Mouse (Mus musculus) left cerebral cortex, postnatal 25 days (tissue): ENCODE data around the gene Rpp25l. TPM values are rescaled to one million over a fixed set of nuclear protein-coding genes. Genes with fewer than 3 reads are reported as not detected.
A peak's percentile ranks its signal among the peaks of the same experiment; 100 is the strongest.
"Not testable (repeated sequence)": the region's sequence is repeated elsewhere in the genome, so short reads cannot be mapped to it uniquely, and the experiment has no call there.

Source experiments
- DNase-seq, 2 experiments: peaks; one replicate each; pipeline ENCODE4 v3.0.0; 2022; ENCODE audit warnings: low spot score in 2 of 2, mixed read lengths in 1 of 2
- intact Hi-C: fragments of 180-260 bp; cut with DNase I; formaldehyde crosslinking; loops from one replicate; pipeline ENCODE4 v1.15.1; 2025
- total RNA-seq, 2 experiments: library from RNA; stranded (reverse); gene quantifications; 2 replicates each; pipeline ENCODE4 v1.2.3; 2021

The Rpp25l gene
- total RNA-seq = 10 to 100 TPM; 26.8 to 31.3 TPM

DNA sequence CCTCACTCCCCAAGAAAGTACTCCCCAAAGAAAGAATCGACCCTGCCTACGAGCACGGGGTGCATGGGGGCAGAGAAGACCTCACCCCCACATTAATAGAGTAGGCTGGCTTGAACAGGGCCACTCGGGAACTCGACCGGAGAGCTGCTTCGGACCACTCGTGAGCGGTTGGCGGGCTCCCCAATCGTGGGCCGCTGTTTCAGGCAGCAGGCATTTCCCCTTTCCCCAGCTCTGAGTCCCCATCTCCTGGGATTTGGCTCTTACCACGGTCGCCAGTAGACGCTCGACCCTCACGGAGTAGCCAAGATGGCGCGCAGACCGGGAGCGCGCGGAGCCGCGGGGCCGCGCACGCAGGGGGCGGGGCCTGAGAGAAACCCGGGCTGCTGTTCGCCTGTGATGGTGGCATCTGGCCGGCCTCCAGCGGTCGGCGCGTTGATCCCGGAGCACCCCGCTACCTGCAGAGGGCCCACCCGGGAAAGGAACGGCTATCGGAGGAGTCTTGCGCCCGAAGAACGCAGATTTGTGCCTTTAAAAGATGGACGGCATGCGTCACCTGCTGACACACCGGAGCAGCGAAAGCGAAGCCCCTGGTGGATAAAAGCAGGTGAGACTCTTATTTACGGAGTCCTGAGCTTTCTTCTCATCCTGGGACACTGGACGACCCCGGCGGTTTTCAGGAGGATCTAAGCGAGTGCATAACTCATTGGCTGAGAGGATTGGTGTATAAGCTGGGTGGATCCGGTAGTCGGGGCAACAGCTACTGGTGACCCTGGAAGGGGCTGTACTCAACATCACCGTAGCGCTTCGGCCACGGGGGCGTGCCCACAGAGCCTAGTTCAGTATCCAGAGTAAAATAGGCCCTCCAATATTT is at the start of gene Rpp25l:
Gene Rpp25l, minus strand, starts transcription at position 338 of the 871 bp plus-strand sequence.
- DNase-seq = peak; percentile 77 to 87
- intact Hi-C loops = loop anchor here (5.0 kb wide), 1 partner anchor 146 kb away; the partner anchor contains the start of genes Dnaic1 and Fam219a

DNA sequence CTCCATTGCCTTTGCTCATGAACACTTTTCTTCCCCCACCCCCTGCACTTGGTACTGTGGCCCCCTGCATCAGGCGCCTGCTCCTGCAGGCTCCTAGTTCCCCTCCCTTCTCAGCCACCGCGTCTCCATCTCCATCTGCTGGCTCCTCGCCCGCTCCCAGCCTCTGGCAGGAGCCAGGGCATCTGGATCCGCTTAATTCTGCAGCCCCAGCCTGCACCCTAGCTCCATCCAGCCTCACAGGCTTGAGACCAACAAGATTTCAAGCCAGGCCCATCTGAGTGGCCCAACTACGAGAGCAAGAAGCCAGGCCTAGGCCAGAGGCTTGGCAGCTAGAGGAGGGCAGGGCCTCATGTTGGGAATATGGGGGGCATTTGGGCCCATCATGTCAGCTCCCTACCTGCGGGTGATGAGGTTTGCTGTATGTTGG is 49.4 kb upstream of the Rpp25l start:
- DNase-seq = peak in 1 of 2 experiments; percentile 60
- intact Hi-C loops = not testable (repeated sequence)

DNA sequence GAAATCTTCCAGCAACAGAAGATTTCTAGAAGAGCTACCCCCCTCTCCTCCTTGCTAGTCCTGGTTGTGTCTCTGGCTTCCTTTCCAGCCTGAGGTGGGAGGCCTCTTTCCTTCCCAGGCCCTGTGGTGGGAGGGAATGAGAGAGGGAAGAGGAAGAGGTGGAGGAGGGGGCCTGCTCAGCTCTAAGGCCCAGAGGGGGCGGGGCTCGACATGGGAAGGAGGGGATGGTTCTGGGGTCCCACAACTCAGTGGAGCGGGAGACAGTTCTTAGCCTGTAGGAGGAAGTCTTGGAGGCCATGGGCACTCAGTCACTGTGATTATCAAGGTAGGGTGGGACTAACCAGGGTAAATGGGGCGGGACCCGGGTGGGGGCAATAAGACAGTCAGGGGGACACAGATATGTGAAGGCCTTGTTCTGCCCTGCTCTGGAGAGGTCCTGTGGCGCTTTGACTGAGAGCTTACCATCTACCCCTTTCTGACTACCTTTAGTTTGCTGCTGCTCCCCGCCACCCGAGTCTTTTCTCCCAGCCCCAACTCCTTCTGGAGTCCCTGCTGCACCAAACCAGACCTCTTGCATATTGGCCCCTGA is 48.9 kb upstream of the Rpp25l start:
- intact Hi-C loops = no loop called here
- DNase-seq = no peak

DNA sequence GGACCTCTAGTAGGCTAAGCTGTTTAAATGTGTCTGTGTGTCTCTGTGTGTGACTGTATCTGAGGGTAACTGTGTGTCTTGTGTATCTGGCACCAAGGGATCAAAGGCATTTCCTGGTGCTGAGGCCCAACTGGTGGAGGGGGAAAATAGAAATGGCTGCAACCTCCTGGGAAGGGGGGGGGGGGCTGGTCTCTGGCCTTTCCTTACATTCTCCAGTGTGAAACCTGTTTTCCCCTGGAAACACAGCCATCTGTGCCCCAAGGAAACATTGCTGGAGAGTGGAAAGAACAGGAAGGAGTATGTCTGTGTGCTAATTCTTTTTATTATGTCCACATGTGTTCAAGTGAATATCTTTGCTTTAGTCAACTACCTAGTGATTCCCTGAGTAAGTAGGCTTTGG is 48.3 kb upstream of the Rpp25l start:
- DNase-seq = no peak
- intact Hi-C loops = no loop called here

DNA sequence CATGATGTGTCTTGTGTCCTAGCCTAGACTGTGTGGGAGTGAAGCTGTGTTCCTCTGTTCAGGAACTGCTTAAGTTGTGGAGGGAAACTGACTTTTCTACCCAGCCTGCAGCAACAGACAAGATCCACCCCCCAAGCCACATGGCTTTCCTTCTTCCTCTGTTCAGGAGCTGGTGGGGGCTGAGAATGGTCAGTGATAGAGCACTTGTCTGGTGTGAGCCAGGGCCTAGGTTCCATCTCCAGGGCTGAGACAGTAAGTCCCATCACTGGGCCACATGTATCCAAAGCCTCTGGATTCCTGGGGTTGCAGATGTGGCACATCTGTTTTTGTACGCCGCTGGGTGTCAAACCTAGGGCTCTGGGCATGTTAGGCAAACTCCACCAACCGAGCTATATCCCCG is 47.6 kb upstream of the Rpp25l start:
- intact Hi-C loops = no loop called here
- DNase-seq = no peak

DNA sequence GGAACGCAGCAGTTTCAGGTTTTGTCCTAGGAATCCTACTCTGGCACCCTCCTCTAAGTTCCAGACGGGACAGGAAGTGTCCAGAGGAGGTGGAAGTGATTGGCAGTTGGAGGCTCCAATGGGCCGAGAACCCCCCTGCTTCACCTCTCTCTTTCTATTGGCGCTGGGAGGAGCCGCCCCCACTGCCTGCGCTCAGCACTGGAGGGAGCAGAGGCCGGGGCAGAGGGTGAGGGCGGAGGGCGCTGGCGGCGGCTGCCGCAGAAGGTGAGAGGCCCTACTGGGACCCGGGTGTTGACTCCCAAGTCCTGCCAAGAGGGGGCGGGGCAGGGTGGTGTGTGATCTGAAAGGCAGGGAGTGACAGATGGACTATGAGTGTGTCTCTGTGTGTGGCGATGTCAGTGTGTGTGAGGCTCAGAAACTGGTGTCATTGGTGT is 47.0 kb upstream of the Rpp25l start:
- intact Hi-C loops = no loop called here
- DNase-seq = peak; percentile 66 to 75

DNA sequence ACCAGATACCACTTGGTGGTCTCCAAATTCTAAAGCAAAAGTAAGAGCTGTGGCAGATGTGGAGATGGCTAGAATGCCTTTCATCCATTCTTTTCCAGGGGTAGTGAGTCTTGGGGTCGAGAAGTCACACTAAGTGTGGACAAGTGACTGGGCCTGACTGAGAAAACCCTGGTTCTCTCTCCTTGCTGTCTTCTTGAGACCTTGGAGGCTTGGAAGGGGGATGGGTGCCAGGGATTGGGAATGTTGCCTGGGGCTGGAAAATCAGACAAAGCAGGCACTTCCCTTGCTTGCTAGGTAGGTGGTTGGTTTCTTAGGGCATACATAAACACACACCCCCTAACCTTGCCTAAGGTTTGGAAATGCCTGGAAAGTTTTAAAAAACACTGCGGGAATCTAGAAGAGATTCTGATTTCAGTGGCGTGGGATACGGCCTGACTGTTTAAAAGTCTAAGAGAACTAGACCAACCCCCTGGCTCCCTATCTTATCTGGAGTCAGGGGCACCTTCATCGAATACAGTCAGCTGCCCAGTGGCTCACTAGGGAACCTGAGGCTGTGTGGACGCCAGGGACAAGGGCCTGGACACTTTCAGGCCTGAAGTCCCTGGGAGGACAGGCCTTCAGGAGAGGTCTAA is 46.4 kb upstream of the Rpp25l start:
- intact Hi-C loops = no loop called here
- no peak for DNase-seq

DNA sequence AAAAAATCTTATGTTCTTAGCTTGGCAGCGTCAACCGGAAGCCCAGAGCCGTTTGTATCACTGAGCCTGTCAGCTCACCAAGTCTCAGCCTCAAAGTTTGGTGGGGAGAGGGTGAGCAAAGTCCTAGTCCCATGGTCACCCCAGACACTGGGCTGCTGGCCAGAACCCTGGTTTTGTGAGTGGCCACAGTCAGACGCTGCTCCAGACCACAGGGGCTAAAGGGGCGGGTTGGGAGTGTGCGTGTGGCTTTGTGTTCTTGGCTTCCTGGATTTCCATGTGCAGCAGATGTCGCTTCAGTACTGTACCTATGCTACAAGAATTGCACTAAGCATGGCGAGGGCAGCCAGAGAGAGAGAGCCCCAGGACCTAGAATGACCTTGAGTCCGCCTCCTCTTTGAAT is 45.9 kb upstream of the Rpp25l start:
- intact Hi-C loops = no loop called here
- peak in 1 of 2 experiments; percentile 63 for DNase-seq

DNA sequence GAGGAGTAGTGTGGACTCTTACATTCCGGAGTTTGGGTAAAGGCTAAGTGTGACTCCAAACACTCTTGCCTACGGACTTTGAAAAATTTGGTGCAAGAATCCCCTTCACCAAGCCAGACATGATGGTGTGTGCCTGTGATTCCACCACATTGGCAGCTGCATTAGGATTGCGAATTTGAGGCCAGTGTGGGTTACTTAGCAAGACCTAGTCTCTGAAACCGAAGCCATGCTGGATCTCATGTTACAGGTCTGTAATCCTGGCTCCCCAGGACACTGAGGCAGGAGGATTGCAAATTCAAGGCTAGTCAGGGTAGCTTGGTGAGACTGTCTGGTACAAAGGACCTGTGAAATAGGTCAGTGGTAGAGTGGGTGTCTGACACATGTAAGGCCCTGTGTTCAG is 45.4 kb upstream of the Rpp25l start:
- intact Hi-C loops = no loop called here
- DNase-seq = no peak

DNA sequence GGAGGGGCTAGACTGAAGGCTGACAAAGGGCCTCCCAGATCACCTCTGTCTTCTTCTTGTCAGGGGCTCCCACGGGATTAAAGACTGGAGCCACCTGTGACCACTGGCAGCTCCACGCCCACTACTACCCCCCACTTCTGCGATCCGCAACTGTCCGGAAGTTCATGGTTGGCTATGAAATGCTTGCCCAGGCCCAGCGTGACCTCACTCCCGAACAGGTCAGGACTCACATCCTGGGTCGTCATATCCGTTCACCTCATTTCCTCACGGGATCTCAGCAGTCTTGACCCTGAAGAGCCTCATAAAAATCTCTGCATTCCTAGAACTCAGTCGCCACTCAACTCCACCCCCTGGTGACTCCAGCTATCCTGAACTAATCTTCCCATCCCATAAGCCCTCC is 44.7 kb upstream of the Rpp25l start:
- no peak for DNase-seq
- intact Hi-C loops = no loop called here

DNA sequence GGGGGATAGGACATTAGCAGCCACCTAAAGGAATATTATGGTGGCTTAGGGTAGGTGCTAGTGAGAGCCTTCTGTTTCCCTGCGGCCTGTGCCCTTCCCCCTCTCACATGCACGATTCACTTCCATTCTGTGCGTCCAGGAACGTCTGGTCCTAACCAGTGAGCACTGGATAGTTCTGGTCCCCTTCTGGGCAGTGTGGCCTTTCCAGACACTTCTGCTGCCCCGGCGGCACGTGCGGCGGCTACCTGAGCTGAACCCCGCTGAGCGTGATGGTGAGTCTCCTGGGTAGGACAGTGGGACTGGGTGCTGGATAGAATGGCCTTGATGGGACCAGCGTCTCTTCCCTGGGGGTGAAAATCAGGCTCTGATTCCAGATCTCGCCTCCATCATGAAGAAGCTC is 44.0 kb upstream of the Rpp25l start:
- no peak for DNase-seq
- intact Hi-C loops = no loop called here

DNA sequence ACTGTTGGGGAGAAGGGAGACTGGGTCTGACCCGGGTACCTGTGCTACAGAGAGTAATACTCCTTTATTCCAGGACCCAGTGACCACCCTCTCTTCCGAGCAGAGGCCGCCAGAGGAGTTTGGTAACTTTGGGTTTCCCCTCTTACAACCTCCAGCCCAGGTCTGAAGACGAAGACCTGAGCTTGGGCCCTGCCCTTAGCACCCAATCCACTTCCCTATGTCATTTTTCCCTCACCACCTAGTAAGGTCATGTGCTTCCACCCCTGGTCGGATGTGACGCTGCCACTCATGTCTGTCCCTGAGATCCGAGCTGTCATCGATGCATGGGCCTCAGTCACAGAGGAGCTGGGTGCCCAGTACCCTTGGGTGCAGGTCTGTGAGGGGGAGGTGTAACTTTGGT is 43.1 kb upstream of the Rpp25l start:
- no peak for DNase-seq
- intact Hi-C loops = no loop called here

DNA sequence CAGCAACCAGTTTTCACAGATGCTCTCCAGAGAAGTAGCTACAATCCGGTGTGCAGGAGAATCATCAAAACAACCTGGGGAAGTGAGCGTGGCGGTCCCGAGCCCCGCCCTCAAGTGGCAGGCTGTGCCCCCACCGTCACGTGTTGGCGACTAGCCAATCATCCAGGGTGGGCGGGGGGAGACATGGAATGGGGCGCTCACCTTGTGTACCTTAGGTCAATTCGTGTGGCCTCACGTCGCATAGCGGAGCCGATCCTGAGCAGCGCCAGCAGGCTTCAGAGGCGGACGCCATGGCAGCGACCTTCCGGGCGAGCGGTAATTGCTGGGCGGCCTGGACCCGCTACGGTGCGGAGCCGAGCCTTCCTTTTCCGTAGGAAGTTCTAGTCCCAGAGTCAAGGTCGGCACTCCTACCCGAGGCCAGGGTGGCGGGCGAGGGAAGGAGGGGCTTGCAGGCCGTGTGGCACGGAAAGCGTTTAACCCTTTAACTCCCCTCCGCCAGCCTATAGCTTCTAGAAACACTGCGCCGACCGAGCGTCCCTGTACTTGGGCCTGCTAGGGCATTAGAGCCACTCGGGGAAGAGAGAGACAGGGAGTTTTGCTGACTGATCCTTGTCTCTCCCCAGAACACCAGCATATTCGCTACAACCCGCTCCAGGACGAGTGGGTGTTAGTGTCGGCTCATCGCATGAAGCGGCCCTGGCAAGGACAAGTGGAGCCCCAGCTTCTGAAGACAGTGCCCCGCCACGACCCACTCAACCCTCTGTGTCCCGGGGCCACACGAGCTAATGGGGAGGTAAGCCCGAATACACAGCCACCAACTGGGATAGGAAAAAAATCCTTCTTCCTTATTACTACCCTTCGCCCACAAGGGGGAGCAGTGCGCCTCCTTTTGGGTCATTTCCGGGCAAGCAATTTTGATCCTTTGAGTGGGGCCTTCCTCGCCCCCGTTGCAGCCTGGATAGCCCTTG is 42.3 kb upstream of the Rpp25l start, which contains the start of gene Sigmar1:
Gene Sigmar1, minus strand, starts transcription at position 820 of the 968 bp plus-strand sequence.
- peak; percentile 83 to 88 for DNase-seq
- intact Hi-C loops = no loop called here

DNA sequence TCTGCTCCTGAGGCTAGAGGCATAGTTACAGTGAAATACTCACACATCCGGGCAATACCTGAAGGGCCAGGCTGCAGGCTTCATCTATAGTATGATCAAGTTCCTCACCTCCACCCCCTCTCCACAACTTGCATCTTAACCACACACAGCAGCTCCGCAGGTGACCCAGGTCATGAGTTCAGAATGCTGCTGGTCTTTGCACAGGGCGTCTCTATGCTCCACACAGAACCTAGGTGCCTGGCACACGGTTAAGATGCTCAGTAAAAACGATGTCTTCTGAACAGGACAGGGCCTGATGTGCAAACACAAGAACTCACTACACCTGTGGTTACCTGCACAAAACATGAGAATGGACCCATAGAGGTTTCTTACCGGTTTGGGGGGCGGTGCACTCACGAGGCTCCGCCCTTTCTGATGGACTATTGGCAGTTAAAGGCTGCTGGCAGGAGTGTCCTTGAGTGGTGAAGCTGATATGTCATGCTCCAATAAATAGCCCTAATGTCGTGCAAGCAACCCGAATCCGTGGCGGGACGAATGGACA is 41.5 kb upstream of the Rpp25l start, which contains the start of gene Galt:
Gene Galt, plus strand, starts transcription at position 432 of the 541 bp plus-strand sequence.
- intact Hi-C loops = no loop called here
- no peak for DNase-seq

DNA sequence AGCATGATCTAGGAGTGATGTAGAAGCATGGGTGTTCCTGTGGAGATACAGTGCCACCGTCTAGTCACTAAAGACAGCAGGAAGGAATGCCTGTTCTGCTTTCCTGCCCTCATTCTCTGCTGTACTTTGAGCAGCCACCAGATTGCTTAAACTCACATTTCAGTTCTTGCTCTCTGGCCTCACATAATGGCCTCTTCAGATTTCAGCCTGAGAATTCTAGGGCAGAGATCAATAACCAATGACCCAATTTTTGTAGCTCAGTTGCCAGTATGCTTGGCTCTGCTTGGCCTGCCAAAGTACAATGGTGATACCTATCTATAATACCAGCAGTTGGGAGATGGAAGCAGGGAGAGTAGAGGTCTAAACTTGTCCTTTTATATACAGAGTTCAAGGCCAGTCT is 31.7 kb upstream of the Rpp25l start:
- intact Hi-C loops = no loop called here
- DNase-seq = no peak

DNA sequence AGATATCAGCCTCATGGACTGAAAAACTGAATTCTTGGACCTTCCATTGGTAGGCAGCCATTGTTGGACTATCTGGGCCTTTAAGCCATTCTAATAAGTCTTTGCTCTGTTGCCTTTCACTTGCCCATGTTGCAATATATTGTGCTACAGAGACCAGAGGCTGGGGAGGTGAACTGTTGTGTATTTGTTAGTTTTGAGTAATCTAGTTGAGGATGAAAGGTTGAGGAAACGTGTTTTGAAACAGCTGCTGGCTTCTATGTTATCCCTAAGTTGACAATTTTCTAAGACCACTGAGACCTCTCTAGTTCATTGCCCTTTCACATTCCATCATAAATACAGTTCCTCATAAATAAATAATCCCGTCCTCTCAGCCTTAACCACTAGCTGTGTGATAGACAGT is 30.8 kb upstream of the Rpp25l start:
- intact Hi-C loops = no loop called here
- no peak for DNase-seq

DNA sequence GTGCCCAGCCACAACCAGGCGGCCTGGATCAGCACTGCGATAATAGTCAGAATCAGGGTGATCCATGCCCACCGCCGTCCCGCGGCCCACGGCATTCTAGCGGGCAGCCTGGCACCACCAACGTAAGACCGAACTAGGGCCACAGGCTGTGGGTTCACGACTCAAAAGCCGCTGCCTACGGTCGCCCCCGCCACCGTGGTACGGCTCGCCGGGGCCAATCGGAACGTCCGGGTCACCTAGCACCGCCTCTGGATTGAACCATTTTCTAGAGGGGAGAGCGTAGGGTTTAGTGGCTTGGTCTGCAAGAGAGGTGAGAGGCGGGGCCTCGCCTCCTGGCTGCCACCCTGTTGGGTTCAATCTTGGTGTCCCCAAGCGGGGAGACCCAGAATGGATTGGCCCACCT is 27.8 kb upstream of the Rpp25l start:
- intact Hi-C loops = no loop called here
- DNase-seq = peak; percentile 94 to 98

DNA sequence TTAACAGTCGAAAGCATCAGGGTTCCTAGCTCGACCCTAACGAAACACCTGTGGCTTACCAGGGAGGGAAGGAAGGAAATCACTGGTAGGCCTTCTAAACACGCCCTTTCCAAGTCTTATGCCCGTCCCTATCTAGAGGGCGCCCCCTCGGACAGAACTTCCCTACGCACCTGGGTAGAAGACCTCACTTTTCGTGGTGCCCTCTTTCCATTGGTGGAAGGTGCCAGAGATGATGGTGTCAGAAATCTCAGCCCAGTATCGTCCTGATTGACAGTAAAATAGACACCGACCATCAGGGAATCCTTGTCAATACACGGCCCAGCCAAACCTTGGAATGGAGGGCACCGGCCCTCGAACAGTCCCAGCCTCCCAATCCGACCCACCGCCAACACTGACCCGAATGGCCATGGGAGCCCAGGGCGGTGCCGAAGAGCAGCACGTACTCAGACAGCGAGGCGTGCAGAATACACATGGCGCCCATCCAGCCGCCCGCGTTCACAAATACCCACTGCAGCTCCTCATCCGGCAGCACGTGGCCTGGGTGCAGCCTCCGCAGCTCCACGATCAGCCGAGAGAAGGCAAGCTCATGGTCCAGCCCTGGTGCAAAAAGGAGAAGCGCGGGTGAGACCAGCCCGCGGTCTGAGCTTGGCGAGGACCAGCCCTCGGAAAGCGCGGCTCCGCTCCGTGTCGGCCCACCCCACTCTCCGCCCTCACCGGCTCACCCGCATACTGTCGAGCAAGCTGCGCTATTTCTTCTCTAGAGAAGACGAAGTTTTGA is 27.2 kb upstream of the Rpp25l start:
- intact Hi-C loops = no loop called here
- DNase-seq = peak; percentile 76 to 88
